Mouse (Mus musculus): Measurements from ENCODE around the gene Gtf2a1l.

DNA sequence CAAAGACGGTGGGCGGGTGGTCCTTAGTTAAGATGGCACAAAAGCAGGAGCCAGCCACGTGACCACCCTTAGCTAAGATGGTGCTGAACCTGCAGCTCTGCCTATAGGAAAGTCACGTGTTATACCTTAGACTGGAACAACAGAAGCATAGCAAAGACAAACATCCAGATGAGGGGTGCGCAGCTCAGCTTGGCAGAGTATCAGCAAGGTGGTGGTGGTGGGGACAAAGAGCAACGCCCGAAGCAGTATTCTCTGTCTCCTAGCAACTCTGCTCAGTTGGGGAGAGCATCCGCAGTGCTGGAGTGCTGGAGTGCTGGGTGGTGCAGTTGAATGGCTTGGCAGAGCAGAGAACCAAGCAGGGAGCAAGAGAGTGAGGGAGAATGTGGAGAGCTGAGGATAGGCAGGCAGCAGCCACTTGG is 37.8 kb downstream of the Gtf2a1l start:
- no peak for TF ChIP-seq CTCF (IDR thresholded peaks at IDR 0.05; ENCODE audit: control insufficient read depth, insufficient read depth, insufficient read length)
- no peak for TF ChIP-seq MAX (IDR thresholded peaks at IDR 0.05)
- no peak for TF ChIP-seq MYOG (IDR thresholded peaks at IDR 0.05; ENCODE audit: control insufficient read depth, extremely low read depth, insufficient read length)
- TF ChIP-seq CEBPB (IDR thresholded peaks at IDR 0.05; ENCODE audit: low read depth), result no peak
- no peak for TF ChIP-seq USF1 (IDR thresholded peaks at IDR 0.05; ENCODE audit: low read depth)
- no peak for TF ChIP-seq MYOD1 (IDR thresholded peaks at IDR 0.05; ENCODE audit: control insufficient read depth, insufficient read length, low read depth)

All from C2C12 (cell line).